26 mouse cellular contexts compared by ENCODE assay signal in the genomic region with DNA sequence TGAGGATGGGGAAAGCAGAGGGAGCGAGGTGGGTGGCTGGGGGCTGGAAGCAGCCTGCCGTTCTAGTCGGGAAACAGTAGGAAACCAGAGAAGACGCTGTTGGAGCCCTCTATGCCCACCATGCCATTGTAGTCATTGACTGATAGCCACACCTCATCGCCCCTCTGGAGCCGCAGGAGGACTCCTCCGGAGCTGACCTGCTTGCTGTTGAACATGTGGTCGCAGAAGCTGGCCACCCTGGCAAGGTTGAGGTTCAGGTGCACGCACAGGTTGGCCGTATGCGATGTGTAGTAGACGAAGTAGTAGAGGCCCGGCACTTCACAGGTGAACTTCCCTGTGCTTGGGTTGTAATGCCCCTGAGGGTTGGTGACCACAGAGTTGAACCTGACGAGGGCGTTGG. TPM values are rescaled to one million over a fixed set of nuclear protein-coding genes. Genes with fewer than 3 reads are reported as not detected.
DNase-seq lines count a peak whose midpoint lies in the region; TF ChIP-seq lines count a peak whose summit lies in the region.
"Had no signal": no experiment of that assay in that cellular context is flagged by ENCODE, and none has a peak within 500 bp of the region (broad histone marks: within the 10 kb centered on the region; RNA-seq: fewer than 3 reads in every experiment).

No protein-coding gene starts in this region.

- no peak for TF ChIP-seq POLR2A in spleen, adult 2 months (IDR thresholded peaks at IDR 0.05; ENCODE audit: low read depth, low read length)
- TF ChIP-seq POLR2A in small intestine, adult 2 months (IDR thresholded peaks at IDR 0.05; ENCODE audit: low read depth, low read length), result no peak

- H3K4me3 ChIP-seq in heart, embryonic 10.5 days, result no peak overlapping the region
- H3K4me3 ChIP-seq in spleen, adult 2 months (ENCODE audit: extremely low read depth, insufficient read depth, insufficient read length), result 0 out of 2 replicates have a peak overlapping the region, but pooled peaks have one; percentile 9
- H3K4me3 ChIP-seq in brown adipose tissue, adult 24 weeks (ENCODE audit: insufficient read depth, low read depth, low read length), result peak overlapping the region; percentile 53
- H3K4me3 ChIP-seq in small intestine, adult 2 months (ENCODE audit: low read depth, low read length), result peak overlapping the region; percentile 23
- H3K4me3 ChIP-seq: embryonic facial prominence, embryonic 10.5 days; embryonic facial prominence, embryonic 12.5 days; forebrain, embryonic 13.5 days; forebrain, embryonic 15.5 days had no signal

- H3K4me1 ChIP-seq in heart, embryonic 10.5 days, result no peaks in the 10 kb centered on the region
- H3K4me1 ChIP-seq in spleen, adult 2 months (ENCODE audit: control insufficient read depth, insufficient read depth, insufficient read length), result no peaks in the 10 kb centered on the region
- H3K4me1 ChIP-seq in brown adipose tissue, adult 24 weeks (ENCODE audit: control insufficient read depth, insufficient read depth, insufficient read length, low read length), result no peaks in the 10 kb centered on the region
- no peaks in the 10 kb centered on the region for H3K4me1 ChIP-seq in small intestine, adult 2 months (ENCODE audit: control insufficient read depth, insufficient read depth, insufficient read length, low read length)
- H3K4me1 ChIP-seq: embryonic facial prominence, embryonic 12.5 days; forebrain, embryonic 13.5 days; forebrain, embryonic 15.5 days had no signal

- TF ChIP-seq CTCF in spleen, adult 2 months (IDR thresholded peaks at IDR 0.05; ENCODE audit: extremely low read depth, insufficient read depth, insufficient read length, insufficient replicate concordance), result no peak
- no peak for TF ChIP-seq CTCF in small intestine, adult 2 months (IDR thresholded peaks at IDR 0.05; ENCODE audit: extremely low read depth, insufficient read length, insufficient replicate concordance, low read depth, low read length)

- no peak overlapping the region for H3K27ac ChIP-seq in heart, embryonic 10.5 days
- H3K27ac ChIP-seq in spleen, adult 2 months (ENCODE audit: insufficient read depth, low read length), result peak overlapping the region; percentile 57
- H3K27ac ChIP-seq in brown adipose tissue, adult 24 weeks (replicated peaks; ENCODE audit: low read depth, low read length), result peak overlapping the region; percentile 76
- 0 out of 2 replicates have a peak overlapping the region, but pooled peaks have one; percentile 9 for H3K27ac ChIP-seq in small intestine, adult 2 months (ENCODE audit: insufficient read depth, low read depth, low read length)
- H3K27ac ChIP-seq: embryonic facial prominence, embryonic 10.5 days; embryonic facial prominence, embryonic 12.5 days; forebrain, embryonic 13.5 days; forebrain, embryonic 15.5 days had no signal

- peaks cover 92% of the 10 kb centered on the region for H3K27me3 ChIP-seq in heart, embryonic 10.5 days (ENCODE audit: insufficient read depth, poor library complexity, severe bottlenecking)
- no peaks in the 10 kb centered on the region for H3K27me3 ChIP-seq in spleen, adult 2 months (ENCODE audit: control insufficient read depth, insufficient read depth, low read length)
- no peaks in the 10 kb centered on the region for H3K27me3 ChIP-seq in small intestine, adult 2 months (ENCODE audit: control insufficient read depth, insufficient read depth, low read length)

- 85% methylated on average over 15 of the region's 15 CpGs for WGBS in heart, embryonic 10.5 days
- 80% methylated on average over 15 of the region's 15 CpGs for WGBS in spleen, adult 2 months
- 69% methylated on average over 15 of the region's 15 CpGs for WGBS in small intestine, adult 2 months

- no peaks in the 10 kb centered on the region for H3K9me3 ChIP-seq in heart, embryonic 10.5 days
- H3K9me3 ChIP-seq: embryonic facial prominence, embryonic 10.5 days; embryonic facial prominence, embryonic 12.5 days; forebrain, embryonic 13.5 days; forebrain, embryonic 15.5 days had no signal

- no peaks in the 10 kb centered on the region for H3K36me3 ChIP-seq in heart, embryonic 10.5 days
- no peaks in the 10 kb centered on the region for H3K36me3 ChIP-seq in spleen, adult 2 months (ENCODE audit: control insufficient read depth, insufficient read depth, low read length)
- H3K36me3 ChIP-seq in small intestine, adult 2 months (ENCODE audit: control insufficient read depth, insufficient read depth, low read length), result no peaks in the 10 kb centered on the region
- H3K36me3 ChIP-seq: embryonic facial prominence, embryonic 10.5 days; embryonic facial prominence, embryonic 12.5 days; forebrain, embryonic 15.5 days had no signal

- peak; percentile 91 for DNase-seq in heart, adult 11 months
- no peak for DNase-seq in heart, embryonic 10.5 days (ENCODE audit: low spot score)
- DNase-seq in spleen, adult 2 months (ENCODE audit: low read depth in 1 of 2, low spot score in 2 of 2), result no peak
- DNase-seq in spleen, postnatal 14 days (ENCODE audit: low spot score in 2 of 2), result no peak
- no peak for DNase-seq in embryo, embryonic 9.5 days (ENCODE audit: extremely low spot score)
- no peak for DNase-seq in adrenal gland, adult 2 months
- DNase-seq: adrenal gland, adult 8-10 months; adrenal gland, postnatal 14 days; adrenal gland, postnatal 36 days; cerebellum, adult 11-12 months; cerebellum, adult 8-10 months; cerebellum, adult 9-11 months; cerebellum, postnatal 14 days; cerebellum, postnatal 36 days; embryo, embryonic 11 days; forebrain, postnatal 0 days had no signal

RNA-seq across cellular contexts. Expression of a gene that starts 2.9 kb away (rescaled TPM):
- polyA plus RNA-seq in heart, embryonic 10.5 days (2016; fragmentation: Nextera tagmentation; extraction: Ambion mirVana), result 1.3 and 4.7 TPM in 2 replicates
- polyA plus RNA-seq in spleen, adult 2 months (2012; rRNA removed), result 436 and 459 TPM in 2 replicates
- 49.4 and 55.0 TPM in 2 replicates for polyA plus RNA-seq in brown adipose tissue, adult 24 weeks (2012; ENCODE audit: insufficient read depth, insufficient read length, missing spikeins)
- polyA plus RNA-seq in small intestine, adult 2 months (2012; rRNA removed), result 82.5 and 108 TPM in 2 replicates
- 10 to 100 TPM; 49.0 to 62.2 TPM for total RNA-seq in adrenal gland, adult 2 months (2021)
- 195 and 204 TPM in 2 replicates for polyA plus RNA-seq in adrenal gland, adult 2 months (2012; rRNA removed)
- total RNA-seq: common myeloid progenitor, adult 5-6 weeks; ES-E14; MEL had no signal
- polyA plus RNA-seq: C2C12 had no signal

RNA-seq across cellular contexts. Expression of a gene that starts 4.0 kb away (rescaled TPM):
- polyA plus RNA-seq in heart, embryonic 10.5 days (2016; fragmentation: Nextera tagmentation; extraction: Ambion mirVana), result 4.5 and 13.4 TPM in 2 replicates
- polyA plus RNA-seq in spleen, adult 2 months (2012; rRNA removed), result 284 and 304 TPM in 2 replicates
- 61.3 and 65.2 TPM in 2 replicates for polyA plus RNA-seq in brown adipose tissue, adult 24 weeks (2012; ENCODE audit: insufficient read depth, insufficient read length, missing spikeins)
- 58.9 and 71.3 TPM in 2 replicates for polyA plus RNA-seq in small intestine, adult 2 months (2012; rRNA removed)
- 10 to 100 TPM; 62.5 to 82.8 TPM for total RNA-seq in adrenal gland, adult 2 months (2021)
- polyA plus RNA-seq in adrenal gland, adult 2 months (2012; rRNA removed), result 95.5 and 110 TPM in 2 replicates
- total RNA-seq: ES-E14, MEL had no signal
- polyA plus RNA-seq: C2C12 had no signal

RNA-seq across cellular contexts. Expression of a gene that starts 8.6 kb away (rescaled TPM):
- polyA plus RNA-seq in heart, embryonic 10.5 days (2016; fragmentation: Nextera tagmentation; extraction: Ambion mirVana), result 1.3 and 4.2 TPM in 2 replicates
- 214 and 227 TPM in 2 replicates for polyA plus RNA-seq in spleen, adult 2 months (2012; rRNA removed)
- polyA plus RNA-seq in brown adipose tissue, adult 24 weeks (2012; ENCODE audit: insufficient read depth, insufficient read length, missing spikeins), result 56.5 and 75.2 TPM in 2 replicates
- 35.1 and 55.8 TPM in 2 replicates for polyA plus RNA-seq in small intestine, adult 2 months (2012; rRNA removed)
- total RNA-seq in adrenal gland, adult 2 months (2021), result 10 to 100 TPM; 57.5 to 79.1 TPM
- polyA plus RNA-seq in adrenal gland, adult 2 months (2012; rRNA removed), result 94.7 and 109 TPM in 2 replicates
- total RNA-seq: ES-E14 had no signal
- polyA plus RNA-seq: C2C12 had no signal

RNA-seq across cellular contexts. Expression of a gene that starts 54.2 kb away (rescaled TPM):
- polyA plus RNA-seq in heart, embryonic 10.5 days (2016; fragmentation: Nextera tagmentation; extraction: Ambion mirVana), result 2.6 and 4.2 TPM in 2 replicates
- polyA plus RNA-seq in spleen, adult 2 months (2012; rRNA removed), result 2.7 and 6.1 TPM in 2 replicates
- polyA plus RNA-seq in brown adipose tissue, adult 24 weeks (2012; ENCODE audit: insufficient read depth, insufficient read length, missing spikeins), result 1.4 and 1.5 TPM in 2 replicates
- 32.1 and 57.6 TPM in 2 replicates for polyA plus RNA-seq in small intestine, adult 2 months (2012; rRNA removed)
- total RNA-seq in adrenal gland, adult 2 months (2021), result 10 to 100 TPM; 18.1 to 26.2 TPM
- 83.5 and 101 TPM in 2 replicates for polyA plus RNA-seq in adrenal gland, adult 2 months (2012; rRNA removed)
